Mouse (Mus musculus): ENCODE measurements around the gene Atad3a. TPM values are rescaled to one million over a fixed set of nuclear protein-coding genes. Genes with fewer than 3 reads are reported as not detected.
A peak's percentile ranks its signal among the peaks of the same experiment; 100 is the strongest.

The Atad3a gene
- polyA plus RNA-seq, 1 experiment, result 23.4 TPM

DNA sequence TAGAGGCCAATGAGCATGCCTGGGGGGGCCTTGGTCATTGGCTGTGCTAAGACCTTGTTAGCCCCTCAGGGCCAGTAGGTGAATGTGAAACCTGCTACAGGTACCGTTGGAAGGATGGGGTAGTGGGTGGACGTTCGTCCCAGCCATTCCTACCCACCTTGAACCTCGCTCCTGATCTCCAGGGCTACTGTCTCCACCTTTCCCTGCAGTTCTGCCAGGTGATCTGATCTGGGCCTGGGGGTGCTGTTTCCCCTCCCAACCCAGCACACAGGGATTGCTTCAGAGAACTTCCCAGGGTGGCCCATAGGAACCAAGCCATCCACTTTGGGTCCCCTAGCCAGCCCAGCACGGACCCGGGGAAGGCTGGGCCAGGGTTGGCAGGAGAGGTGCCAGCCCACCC is 21.7 kb downstream of the Atad3a start:
- Histone ChIP-seq H3K4me1 (ENCODE audit: control insufficient read depth, insufficient read depth, low read length) (peaks cover 16% of the 10 kb centered on the region), H3K27me3 (ENCODE audit: control insufficient read depth, insufficient read depth, low read length) (no peaks in the 10 kb centered on the region), H3K4me3 (ENCODE audit: control insufficient read depth, low read depth, low read length) (peak overlapping the region; percentile 53), H3K27ac (ENCODE audit: control insufficient read depth, insufficient read depth, low read depth, low read length) (no peak overlapping the region), H3K36me3 (ENCODE audit: control insufficient read depth, insufficient read depth, low read length) (no peaks in the 10 kb centered on the region)
- TF ChIP-seq CTCF (IDR thresholded peaks at IDR 0.05; ENCODE audit: control insufficient read depth, insufficient read depth, insufficient replicate concordance, low read depth, low read length) (no peak), POLR2A (IDR thresholded peaks at IDR 0.05; ENCODE audit: control insufficient read depth, low read depth, low read length) (no peak)

- TF ChIP-seq POLR2A (IDR thresholded peaks at IDR 0.05; ENCODE audit: control insufficient read depth, low read depth, low read length) (no peak), CTCF (IDR thresholded peaks at IDR 0.05; ENCODE audit: control insufficient read depth, insufficient read depth, insufficient replicate concordance, low read depth, low read length) (no peak)
- H3K4me3 ChIP-seq (ENCODE audit: control insufficient read depth, low read depth, low read length), result no peak overlapping the region
- H3K27ac ChIP-seq (ENCODE audit: control insufficient read depth, insufficient read depth, low read depth, low read length), result no peak overlapping the region
- peaks cover 18% of the 10 kb centered on the region for H3K4me1 ChIP-seq (ENCODE audit: control insufficient read depth, insufficient read depth, low read length)
- no peaks in the 10 kb centered on the region for H3K36me3 ChIP-seq (ENCODE audit: control insufficient read depth, insufficient read depth, low read length)
- H3K27me3 ChIP-seq (ENCODE audit: control insufficient read depth, insufficient read depth, low read length), result no peaks in the 10 kb centered on the region
Measured at GRCm38 (mm10) chr4:155738262-155738661, 22.6 kb downstream of the Atad3a start.

- Histone ChIP-seq H3K4me3 (ENCODE audit: control insufficient read depth, low read depth, low read length) (no peak overlapping the region), H3K36me3 (ENCODE audit: control insufficient read depth, insufficient read depth, low read length) (no peaks in the 10 kb centered on the region), H3K27ac (ENCODE audit: control insufficient read depth, insufficient read depth, low read depth, low read length) (no peak overlapping the region), H3K4me1 (ENCODE audit: control insufficient read depth, insufficient read depth, low read length) (peaks cover 18% of the 10 kb centered on the region), H3K27me3 (ENCODE audit: control insufficient read depth, insufficient read depth, low read length) (no peaks in the 10 kb centered on the region)
- no peak for TF ChIP-seq CTCF (IDR thresholded peaks at IDR 0.05; ENCODE audit: control insufficient read depth, insufficient read depth, insufficient replicate concordance, low read depth, low read length)
- no peak for TF ChIP-seq POLR2A (IDR thresholded peaks at IDR 0.05; ENCODE audit: control insufficient read depth, low read depth, low read length)
Measured at GRCm38 (mm10) chr4:155736421-155736820, 24.5 kb downstream of the Atad3a start.

GRCm38 (mm10) chr4:155735788-155736187 is 25.1 kb downstream of the Atad3a start:
- Histone ChIP-seq H3K27me3 (ENCODE audit: control insufficient read depth, insufficient read depth, low read length) (no peaks in the 10 kb centered on the region), H3K27ac (ENCODE audit: control insufficient read depth, insufficient read depth, low read depth, low read length) (peak overlapping the region; percentile 73), H3K4me1 (ENCODE audit: control insufficient read depth, insufficient read depth, low read length) (peaks cover 18% of the 10 kb centered on the region), H3K36me3 (ENCODE audit: control insufficient read depth, insufficient read depth, low read length) (no peaks in the 10 kb centered on the region), H3K4me3 (ENCODE audit: control insufficient read depth, low read depth, low read length) (peak overlapping the region; percentile 83)
- no peak for TF ChIP-seq CTCF (IDR thresholded peaks at IDR 0.05; ENCODE audit: control insufficient read depth, insufficient read depth, insufficient replicate concordance, low read depth, low read length)
- TF ChIP-seq POLR2A (IDR thresholded peaks at IDR 0.05; ENCODE audit: control insufficient read depth, low read depth, low read length), result peak; percentile 70; the same call in 1 of the 2 replicates

- Histone ChIP-seq H3K27ac (ENCODE audit: control insufficient read depth, insufficient read depth, low read depth, low read length) (peak overlapping the region; percentile 88), H3K4me1 (ENCODE audit: control insufficient read depth, insufficient read depth, low read length) (peaks cover 18% of the 10 kb centered on the region), H3K4me3 (ENCODE audit: control insufficient read depth, low read depth, low read length) (peak overlapping the region; percentile 83), H3K36me3 (ENCODE audit: control insufficient read depth, insufficient read depth, low read length) (no peaks in the 10 kb centered on the region), H3K27me3 (ENCODE audit: control insufficient read depth, insufficient read depth, low read length) (no peaks in the 10 kb centered on the region)
- no peak for TF ChIP-seq CTCF (IDR thresholded peaks at IDR 0.05; ENCODE audit: control insufficient read depth, insufficient read depth, insufficient replicate concordance, low read depth, low read length)
- no peak for TF ChIP-seq POLR2A (IDR thresholded peaks at IDR 0.05; ENCODE audit: control insufficient read depth, low read depth, low read length)
Measured at GRCm38 (mm10) chr4:155734951-155735702, 25.8 kb downstream of the Atad3a start.

DNA sequence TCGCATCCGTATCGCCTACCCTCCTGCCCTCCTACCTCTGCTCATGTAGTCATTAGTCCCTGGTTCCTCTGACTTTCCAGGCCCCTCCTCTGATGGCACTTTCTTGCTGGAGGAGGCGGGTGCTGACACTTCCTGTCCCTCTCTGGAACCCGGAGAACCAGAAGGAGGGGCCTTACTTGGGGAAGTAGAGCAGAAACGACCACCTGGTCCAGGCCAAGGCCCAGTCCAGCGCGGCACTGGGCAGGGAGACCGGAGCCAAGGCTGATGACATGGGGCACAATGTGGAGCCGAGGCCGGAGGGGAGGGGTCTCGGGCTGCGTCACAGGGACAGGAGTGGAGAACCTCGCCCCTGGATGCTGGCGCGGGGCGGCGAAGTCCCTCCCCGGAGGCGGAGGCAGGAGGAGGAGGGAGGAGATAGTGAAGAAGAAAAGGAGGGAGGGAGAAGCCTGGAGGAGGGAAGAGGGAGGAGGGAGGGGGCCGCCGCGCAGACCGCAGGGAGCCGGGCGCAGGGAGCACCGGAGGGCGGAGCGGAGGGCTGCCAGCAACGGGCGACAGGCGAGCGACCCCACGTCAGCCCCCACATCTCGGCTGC is 26.4 kb downstream of the Atad3a start, which contains the start of gene Tmem240:
Tmem240 (plus strand) TSS at position 451 of the 592 bp plus-strand sequence.
- peak within 1 kb of the TSS; percentile 88 for H3K27ac ChIP-seq (ENCODE audit: control insufficient read depth, insufficient read depth, low read depth, low read length)
- peaks cover 15% of the 10 kb centered on the region for H3K4me1 ChIP-seq (ENCODE audit: control insufficient read depth, insufficient read depth, low read length)
- TF ChIP-seq POLR2A (IDR thresholded peaks at IDR 0.05; ENCODE audit: control insufficient read depth, low read depth, low read length), result peak; percentile 73
- TF ChIP-seq CTCF (IDR thresholded peaks at IDR 0.05; ENCODE audit: control insufficient read depth, insufficient read depth, insufficient replicate concordance, low read depth, low read length), result no peak
- peak within 1 kb of the TSS; percentile 83 for H3K4me3 ChIP-seq (ENCODE audit: control insufficient read depth, low read depth, low read length)
- no peaks in the 10 kb centered on the region for H3K27me3 ChIP-seq (ENCODE audit: control insufficient read depth, insufficient read depth, low read length)
- no peaks in the 10 kb centered on the region for H3K36me3 ChIP-seq (ENCODE audit: control insufficient read depth, insufficient read depth, low read length)

DNA sequence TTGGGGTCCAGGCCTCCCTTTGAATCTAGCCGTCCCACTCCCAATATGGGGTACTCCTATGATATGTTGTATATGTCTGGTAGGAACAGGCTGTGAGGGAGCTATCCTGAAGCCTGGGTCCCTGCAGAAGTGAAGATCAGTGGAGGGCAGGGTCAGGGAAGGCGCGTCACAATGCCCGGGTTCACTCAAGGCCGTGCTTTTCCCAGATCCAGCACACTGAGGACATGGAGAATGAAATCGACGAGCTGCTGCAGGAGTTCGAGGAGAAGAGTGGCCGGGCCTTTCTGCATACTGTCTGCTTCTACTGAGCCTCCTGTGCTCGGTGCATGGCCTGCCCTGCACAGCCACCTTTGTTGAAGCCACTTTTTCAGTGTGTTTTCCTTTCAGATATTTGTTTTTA is 27.6 kb downstream of the Atad3a start:
- Histone ChIP-seq H3K36me3 (ENCODE audit: control insufficient read depth, insufficient read depth, low read length) (no peaks in the 10 kb centered on the region), H3K4me1 (ENCODE audit: control insufficient read depth, insufficient read depth, low read length) (peaks cover 13% of the 10 kb centered on the region), H3K4me3 (ENCODE audit: control insufficient read depth, low read depth, low read length) (peak overlapping the region; percentile 50), H3K27me3 (ENCODE audit: control insufficient read depth, insufficient read depth, low read length) (no peaks in the 10 kb centered on the region), H3K27ac (ENCODE audit: control insufficient read depth, insufficient read depth, low read depth, low read length) (peak overlapping the region; percentile 23; the same call in 1 of the 2 replicates)
- TF ChIP-seq POLR2A (IDR thresholded peaks at IDR 0.05; ENCODE audit: control insufficient read depth, low read depth, low read length), result peak; percentile 44; the same call in 1 of the 2 replicates
- no peak for TF ChIP-seq CTCF (IDR thresholded peaks at IDR 0.05; ENCODE audit: control insufficient read depth, insufficient read depth, insufficient replicate concordance, low read depth, low read length)

Measured in testis, adult 2 months (tissue).